Mouse (Mus musculus): Measurements from ENCODE around the gene Lysmd4.
A peak's percentile ranks its signal among the peaks of the same experiment; 100 is the strongest.

Lysmd4 gene

DNA sequence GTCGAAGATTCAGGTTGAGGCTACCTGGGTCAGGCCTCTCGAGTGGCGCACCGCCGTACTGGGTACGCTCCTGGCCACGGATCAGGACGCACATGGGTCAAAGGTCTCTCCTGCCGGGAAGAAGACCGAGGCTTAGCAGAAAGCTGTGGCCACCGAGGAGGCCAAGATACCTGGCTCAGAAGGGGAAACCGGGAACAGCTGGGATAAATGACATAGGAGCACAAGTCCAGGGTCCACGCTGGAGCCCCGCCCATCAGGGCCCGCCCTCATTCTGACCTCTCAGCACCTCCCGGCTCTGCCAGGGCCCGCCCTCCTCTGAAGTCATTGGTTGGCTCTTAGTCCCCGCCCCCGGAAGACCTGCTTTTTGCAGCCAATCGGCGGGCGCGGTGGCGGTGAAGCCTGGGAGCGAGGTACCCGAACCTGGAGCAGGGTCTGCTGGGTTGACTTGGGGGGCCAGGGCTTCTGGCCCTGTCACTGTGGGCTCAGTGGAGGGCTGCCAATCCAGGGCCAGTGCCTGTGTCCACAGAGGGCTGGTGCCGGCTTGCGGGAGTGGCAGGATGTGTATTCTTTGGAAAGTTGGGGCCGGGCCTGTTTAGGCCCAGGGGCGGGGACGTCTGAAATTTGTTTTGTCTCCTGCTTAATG lies at the start of gene Lysmd4:
TSS of gene Lysmd4 (plus strand) at position 325 of the 643 bp plus-strand sequence.
- DNase-seq, result peak; percentile 99 to 100

GRCm38 (mm10) chr7:67173522-67174195 lies 48.7 kb upstream of the Lysmd4 start:
- DNase-seq, result no peak

DNA sequence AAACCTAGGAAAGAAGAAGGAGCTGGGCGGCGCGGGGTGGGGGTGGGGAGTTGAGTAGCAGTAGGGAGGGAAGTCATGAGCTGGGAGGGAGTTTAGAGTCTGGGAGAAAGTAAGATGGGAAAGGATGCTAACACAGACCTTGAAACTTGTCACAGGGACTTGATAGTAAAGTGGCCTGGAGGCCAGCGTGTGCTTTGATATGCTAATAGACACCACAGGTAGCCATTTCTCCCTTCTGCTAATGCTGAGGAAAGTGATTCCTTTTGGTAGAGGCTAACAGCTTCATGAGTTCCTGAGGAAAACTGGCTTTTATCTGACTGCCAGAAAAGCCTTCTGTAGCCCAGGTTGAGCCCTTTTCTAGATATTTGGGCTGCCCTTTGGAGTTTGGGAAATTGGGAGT lies 38.6 kb upstream of the Lysmd4 start:
- no peak for DNase-seq

GRCm38 (mm10) chr7:67199412-67199811 lies 22.9 kb upstream of the Lysmd4 start:
- DNase-seq, result peak; percentile 73 to 81

GRCm38 (mm10) chr7:67203625-67204024 lies 18.7 kb upstream of the Lysmd4 start:
- DNase-seq, result no peak

GRCm38 (mm10) chr7:67205734-67206425 lies 16.5 kb upstream of the Lysmd4 start:
- peak; percentile 36 to 63 for DNase-seq

DNA sequence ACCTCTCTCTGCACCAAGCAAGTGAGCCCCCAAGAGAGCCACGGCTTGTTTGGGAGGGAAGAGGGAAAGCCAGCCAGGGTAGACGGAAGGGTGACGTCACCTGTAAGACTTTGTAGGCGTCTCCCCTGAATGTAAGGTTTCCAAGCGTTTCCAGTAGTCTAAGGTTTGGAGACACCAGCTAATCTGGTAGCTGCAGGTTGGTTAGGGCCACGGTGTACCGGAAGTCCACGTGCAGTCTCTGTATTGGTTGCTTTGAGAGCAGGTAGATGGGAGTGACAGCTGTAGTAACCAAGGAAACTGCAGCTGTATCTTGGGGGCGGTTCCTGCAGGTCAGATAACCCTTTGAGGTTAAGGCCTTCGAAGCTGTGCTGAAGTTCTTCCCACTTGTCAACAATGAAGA lies 15.8 kb upstream of the Lysmd4 start:
- no peak for DNase-seq

DNA sequence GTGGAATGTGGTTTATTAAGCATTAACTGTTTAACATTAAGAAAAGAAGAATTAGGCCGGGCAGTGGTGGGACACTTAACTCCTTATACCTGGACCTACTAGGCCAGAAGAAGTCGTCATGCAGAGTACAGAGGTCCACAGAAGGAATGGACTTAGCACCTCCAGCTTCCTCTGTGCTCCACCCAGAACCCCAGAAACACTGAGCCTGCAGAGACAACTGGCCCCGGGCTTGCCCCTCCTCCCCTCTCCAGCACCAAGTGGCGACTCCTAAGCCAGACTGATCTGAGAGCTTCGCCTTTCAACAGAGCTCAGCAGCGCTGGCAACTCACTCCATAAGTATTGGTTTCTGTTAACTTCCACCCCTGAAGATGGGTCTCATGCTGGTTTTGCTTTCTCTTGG lies 14.6 kb upstream of the Lysmd4 start:
- peak; percentile 56 to 82 for DNase-seq

- DNase-seq, result no peak
Measured at GRCm38 (mm10) chr7:67208317-67208716, 14.0 kb upstream of the Lysmd4 start.

DNA sequence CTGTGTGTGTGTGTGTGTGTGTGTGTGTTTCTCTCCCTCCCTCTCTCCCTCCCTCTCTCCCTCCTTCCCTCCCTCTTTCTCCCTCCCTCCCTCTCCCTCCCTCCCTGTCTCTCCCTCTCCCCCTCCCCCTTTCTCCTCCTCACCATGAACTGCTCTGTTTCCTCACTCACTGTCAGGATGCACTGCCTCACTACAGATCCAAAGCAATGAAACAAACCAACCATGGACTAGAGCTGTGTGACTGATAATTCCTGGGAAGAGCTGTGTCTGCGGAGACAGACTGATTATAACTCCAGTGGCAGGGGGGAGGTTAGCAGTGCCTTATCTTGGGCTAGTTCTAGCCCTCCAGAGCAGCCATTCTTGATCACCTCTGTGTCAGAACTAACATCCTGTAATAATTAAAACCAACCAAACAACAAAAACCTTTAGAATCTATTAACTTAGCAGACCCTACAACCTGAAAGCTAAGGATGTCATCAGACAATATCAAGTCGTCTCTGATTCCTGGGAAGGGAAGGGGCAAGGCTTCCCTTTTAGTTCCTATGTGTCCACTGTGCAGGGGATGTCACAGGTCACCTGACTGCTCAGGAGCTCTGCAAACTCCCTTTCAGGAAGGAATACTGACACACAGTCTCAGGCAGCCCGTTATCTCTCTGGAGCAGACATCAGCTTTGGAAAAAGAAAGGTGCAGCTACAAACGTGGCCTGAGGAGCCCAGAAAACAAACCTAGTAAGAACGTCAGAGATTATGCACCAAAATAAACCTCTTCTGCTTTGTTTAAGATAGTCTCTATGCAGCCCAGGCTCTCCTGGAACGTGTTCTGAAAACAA lies 12.1 kb upstream of the Lysmd4 start:
- no peak for DNase-seq

DNA sequence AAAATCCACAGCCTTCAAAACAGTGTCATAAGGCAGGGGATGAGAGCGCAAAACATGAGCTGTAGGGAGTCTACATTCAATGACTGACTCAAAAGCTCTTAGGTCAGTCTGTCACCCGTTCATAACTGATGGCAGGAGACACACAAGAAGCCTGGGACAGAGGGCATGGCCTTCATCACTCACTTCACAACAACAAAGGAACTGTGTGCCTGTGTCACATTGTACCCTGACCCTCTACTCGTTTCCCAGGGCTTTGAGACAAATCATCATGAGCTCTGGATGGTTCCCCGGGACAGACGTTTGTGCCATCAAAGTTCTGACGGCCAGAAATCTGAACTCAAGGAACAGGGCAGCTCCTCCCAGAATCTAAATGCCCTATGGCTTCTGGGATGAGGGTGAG lies 11.0 kb upstream of the Lysmd4 start:
- no peak for DNase-seq

GRCm38 (mm10) chr7:67211971-67212370 lies 10.4 kb upstream of the Lysmd4 start:
- DNase-seq, result no peak

- no peak for DNase-seq
Measured at GRCm38 (mm10) chr7:67213589-67213988, 8.8 kb upstream of the Lysmd4 start.

GRCm38 (mm10) chr7:67216351-67216750 lies 6.0 kb upstream of the Lysmd4 start:
- no peak for DNase-seq

DNA sequence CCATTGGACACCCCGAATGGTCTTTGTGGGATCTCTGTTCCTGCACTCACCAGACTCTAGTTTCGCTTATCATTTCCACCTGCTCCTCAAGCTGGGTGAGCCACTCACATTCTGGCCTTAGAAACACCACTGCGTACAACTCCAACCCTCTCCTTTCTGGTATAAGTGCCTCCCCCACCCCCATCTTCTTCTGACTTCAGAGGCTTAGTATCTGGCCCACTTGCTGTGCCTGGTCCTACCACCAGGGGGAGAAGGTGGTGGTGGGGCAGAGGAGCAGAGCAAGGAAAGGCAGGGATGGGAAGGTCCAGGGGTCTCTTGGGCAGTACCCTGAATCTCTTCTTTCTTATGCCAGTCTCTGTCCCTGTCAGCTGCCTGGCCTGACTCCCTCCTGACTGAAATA lies 5.3 kb upstream of the Lysmd4 start:
- peak; percentile 78 to 82 for DNase-seq

DNA sequence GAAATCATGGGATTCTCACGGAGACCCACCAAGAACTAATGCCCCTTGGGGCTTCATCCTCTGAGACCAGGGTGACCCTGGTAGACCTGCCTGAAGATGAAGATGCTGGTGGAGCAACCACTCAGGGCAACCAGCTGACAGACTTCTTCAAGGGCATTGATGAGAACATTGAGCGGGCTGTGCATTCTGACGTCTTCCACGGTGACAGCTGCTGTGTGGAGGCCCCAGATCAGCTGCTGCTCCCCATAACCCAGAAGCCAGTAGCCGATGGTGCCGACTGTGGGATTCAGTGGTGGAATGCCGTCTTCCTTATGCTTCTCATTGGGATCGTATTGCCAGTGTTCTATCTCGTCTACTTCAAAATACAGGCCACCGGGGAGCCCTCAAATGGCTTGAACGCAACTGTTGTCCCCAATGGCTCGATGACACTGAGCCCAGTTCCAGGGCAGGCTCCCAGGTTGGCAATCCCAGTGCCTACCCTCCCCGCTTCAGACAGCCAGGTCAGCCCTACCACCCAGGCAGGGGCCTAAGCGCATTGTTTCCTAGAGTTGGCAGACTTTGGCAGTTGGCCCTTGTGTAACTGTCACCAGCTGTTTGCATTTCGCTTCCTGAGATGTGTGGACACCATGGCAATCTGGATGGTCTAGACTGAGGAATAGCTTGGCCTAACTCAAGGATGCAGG lies 3.7 kb downstream of the Lysmd4 start:
- DNase-seq, result no peak

DNA sequence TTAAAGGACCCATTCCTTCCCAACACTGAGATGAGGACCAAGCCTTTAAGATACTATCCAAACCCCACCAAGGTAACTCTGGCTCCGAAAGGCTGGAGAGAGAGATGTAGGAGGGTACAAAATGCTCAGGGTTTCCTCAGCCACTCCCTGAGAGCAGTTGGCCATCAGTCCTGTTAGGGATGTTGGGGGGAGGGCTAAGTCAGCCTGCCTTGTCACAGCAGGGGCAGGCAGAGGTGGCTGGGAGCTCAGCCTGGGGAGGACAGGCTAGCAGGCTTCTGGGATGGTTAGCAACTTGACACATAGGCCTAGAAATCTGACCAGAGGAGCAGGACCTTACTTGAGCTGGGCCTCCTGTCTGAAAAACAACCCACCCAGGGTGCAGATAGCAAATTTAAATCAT lies 5.2 kb downstream of the Lysmd4 start:
- no peak for DNase-seq

DNA sequence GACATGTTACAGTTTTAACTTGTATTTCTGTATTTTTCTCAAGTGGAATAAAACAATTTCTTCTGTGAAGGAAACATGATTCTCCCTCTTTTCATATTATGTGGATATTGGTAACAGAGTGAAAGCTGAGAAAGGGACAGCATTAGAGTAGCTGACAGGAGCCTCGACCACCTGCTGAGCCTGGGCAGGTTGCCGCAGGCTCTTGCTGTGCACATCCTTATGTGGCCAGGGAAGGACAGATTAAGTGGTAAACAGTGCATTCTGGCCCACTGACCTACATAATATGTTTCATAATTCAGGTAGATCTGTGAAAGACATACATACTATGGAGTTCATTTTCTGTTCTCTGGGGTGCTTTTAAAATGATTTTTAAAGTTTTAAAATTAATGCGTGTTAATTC lies 6.0 kb downstream of the Lysmd4 start:
- no peak for DNase-seq

DNA sequence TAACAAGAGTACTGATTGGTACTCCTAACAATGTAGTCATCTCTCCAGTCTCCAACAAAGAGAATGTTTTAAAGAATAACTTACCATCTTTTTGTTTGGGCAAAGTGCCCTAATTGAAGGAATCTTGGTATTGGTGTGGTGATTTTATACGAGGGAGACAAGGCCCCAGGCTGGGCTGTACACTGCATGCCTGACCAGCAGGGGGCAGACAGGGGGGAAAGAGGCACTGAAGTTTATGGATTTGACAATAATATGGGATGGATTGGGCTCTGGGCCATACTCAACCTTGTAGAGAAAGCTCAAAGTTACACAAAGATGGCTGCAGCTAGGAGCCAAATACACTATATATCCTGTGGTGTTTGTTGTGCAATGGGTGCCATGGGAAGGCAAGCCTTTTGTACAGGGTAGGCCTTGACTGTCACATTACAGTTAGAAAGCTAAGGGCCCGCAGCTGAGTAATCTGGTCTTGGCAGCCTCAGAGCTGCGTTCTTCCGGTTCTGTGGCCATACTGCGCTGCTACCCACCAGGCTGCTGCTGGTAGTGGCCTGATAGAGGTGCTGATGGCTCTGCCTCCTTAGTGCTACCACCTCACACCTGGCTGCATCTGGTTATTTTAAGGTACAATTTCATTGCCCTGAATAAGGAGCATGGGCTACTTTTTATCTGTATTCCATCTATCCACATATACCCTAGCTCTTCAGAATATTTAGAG lies 6.7 kb downstream of the Lysmd4 start:
- DNase-seq, result peak in 1 of 2 experiments; percentile 49

GRCm38 (mm10) chr7:67229701-67230100 lies 7.4 kb downstream of the Lysmd4 start:
- no peak for DNase-seq

DNA sequence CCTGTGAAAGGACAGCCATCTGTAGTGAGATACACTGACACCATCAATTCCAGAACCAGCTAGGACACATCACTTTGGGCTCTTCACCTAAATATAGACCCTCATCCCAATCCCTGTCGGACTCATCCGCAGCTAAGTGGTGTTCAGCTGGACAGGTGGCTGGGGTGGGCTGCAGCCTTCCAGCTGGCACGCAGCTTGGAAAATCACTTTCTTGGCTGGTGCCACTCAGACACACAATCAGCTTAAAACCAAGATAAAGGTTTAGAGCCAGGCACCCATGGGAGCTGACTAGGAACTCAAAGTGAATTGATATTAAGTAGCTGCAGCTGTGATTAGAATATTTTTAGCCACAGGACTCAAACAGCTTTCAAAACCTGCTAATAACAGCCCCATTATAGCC lies 7.9 kb downstream of the Lysmd4 start:
- DNase-seq, result peak in 1 of 2 experiments; percentile 1

GRCm38 (mm10) chr7:67230640-67231140 lies 8.3 kb downstream of the Lysmd4 start:
- no peak for DNase-seq

All from kidney, postnatal 25 days (tissue).